Mouse (Mus musculus): ENCODE data around the gene Scnn1g.

Gene Scnn1g

GRCm38 (mm10) chr7:121734171-121734831, at the start of gene Scnn1g:
Gene Scnn1g, plus strand, starts transcription at chr7:121734479.
- peak; percentile 92 for ATAC-seq (ENCODE audit: insufficient number of reproducible peaks, low FRiP score, low TSS enrichment)

GRCm38 (mm10) chr7:121685140-121685984, 48.9 kb upstream of the Scnn1g start:
- ATAC-seq (ENCODE audit: insufficient number of reproducible peaks, low FRiP score, low TSS enrichment): no peak

- ATAC-seq (ENCODE audit: insufficient number of reproducible peaks, low FRiP score, low TSS enrichment): no peak
These were observed 44.9 kb upstream of the Scnn1g start for GRCm38 (mm10) chr7:121689338-121689737.

GRCm38 (mm10) chr7:121691803-121692202, 42.5 kb upstream of the Scnn1g start:
- ATAC-seq (ENCODE audit: insufficient number of reproducible peaks, low FRiP score, low TSS enrichment): no peak

- no peak for ATAC-seq (ENCODE audit: insufficient number of reproducible peaks, low FRiP score, low TSS enrichment)
These were observed 37.1 kb upstream of the Scnn1g start for GRCm38 (mm10) chr7:121697170-121697569.

- ATAC-seq (ENCODE audit: insufficient number of reproducible peaks, low FRiP score, low TSS enrichment): no peak
These were observed 36.7 kb upstream of the Scnn1g start for GRCm38 (mm10) chr7:121697574-121697973.

- ATAC-seq (ENCODE audit: insufficient number of reproducible peaks, low FRiP score, low TSS enrichment): no peak
These were observed 35.1 kb upstream of the Scnn1g start for GRCm38 (mm10) chr7:121699218-121699617.

- ATAC-seq (ENCODE audit: insufficient number of reproducible peaks, low FRiP score, low TSS enrichment): no peak
These were observed 33.8 kb upstream of the Scnn1g start for GRCm38 (mm10) chr7:121700480-121700879.

GRCm38 (mm10) chr7:121701983-121702382, 32.3 kb upstream of the Scnn1g start:
- no peak for ATAC-seq (ENCODE audit: insufficient number of reproducible peaks, low FRiP score, low TSS enrichment)

- ATAC-seq (ENCODE audit: insufficient number of reproducible peaks, low FRiP score, low TSS enrichment): no peak
These were observed 29.2 kb upstream of the Scnn1g start for GRCm38 (mm10) chr7:121705051-121705450.

- peak; percentile 65; the same call in 1 of the 2 replicates for ATAC-seq (ENCODE audit: insufficient number of reproducible peaks, low FRiP score, low TSS enrichment)
These were observed 27.7 kb upstream of the Scnn1g start for GRCm38 (mm10) chr7:121706411-121707072.

GRCm38 (mm10) chr7:121707073-121707667, 27.1 kb upstream of the Scnn1g start, which contains the start of gene Usp31:
Gene Usp31, minus strand, starts transcription at chr7:121707253.
- peak; percentile 93 for ATAC-seq (ENCODE audit: insufficient number of reproducible peaks, low FRiP score, low TSS enrichment)

GRCm38 (mm10) chr7:121711171-121711570, 23.1 kb upstream of the Scnn1g start:
- ATAC-seq (ENCODE audit: insufficient number of reproducible peaks, low FRiP score, low TSS enrichment): no peak

- ATAC-seq (ENCODE audit: insufficient number of reproducible peaks, low FRiP score, low TSS enrichment): no peak
These were observed 17.2 kb upstream of the Scnn1g start for GRCm38 (mm10) chr7:121717031-121717430.

GRCm38 (mm10) chr7:121730225-121730624, 4.1 kb upstream of the Scnn1g start:
- no peak for ATAC-seq (ENCODE audit: insufficient number of reproducible peaks, low FRiP score, low TSS enrichment)

GRCm38 (mm10) chr7:121737511-121738415, 3.5 kb downstream of the Scnn1g start:
- ATAC-seq (ENCODE audit: insufficient number of reproducible peaks, low FRiP score, low TSS enrichment): no peak

- no peak for ATAC-seq (ENCODE audit: insufficient number of reproducible peaks, low FRiP score, low TSS enrichment)
These were observed 16.0 kb downstream of the Scnn1g start for GRCm38 (mm10) chr7:121750244-121750643.

GRCm38 (mm10) chr7:121754748-121755147, 20.5 kb downstream of the Scnn1g start:
- ATAC-seq (ENCODE audit: insufficient number of reproducible peaks, low FRiP score, low TSS enrichment): no peak

GRCm38 (mm10) chr7:121763328-121763727, 29.0 kb downstream of the Scnn1g start:
- ATAC-seq (ENCODE audit: insufficient number of reproducible peaks, low FRiP score, low TSS enrichment): no peak

GRCm38 (mm10) chr7:121767900-121768299, 33.6 kb downstream of the Scnn1g start:
- no peak for ATAC-seq (ENCODE audit: insufficient number of reproducible peaks, low FRiP score, low TSS enrichment)
